Mouse (Mus musculus): Measurements from ENCODE around the gene Ttc27.
A peak's percentile ranks its signal among the peaks of the same experiment; 100 is the strongest.

Gene Ttc27

DNA sequence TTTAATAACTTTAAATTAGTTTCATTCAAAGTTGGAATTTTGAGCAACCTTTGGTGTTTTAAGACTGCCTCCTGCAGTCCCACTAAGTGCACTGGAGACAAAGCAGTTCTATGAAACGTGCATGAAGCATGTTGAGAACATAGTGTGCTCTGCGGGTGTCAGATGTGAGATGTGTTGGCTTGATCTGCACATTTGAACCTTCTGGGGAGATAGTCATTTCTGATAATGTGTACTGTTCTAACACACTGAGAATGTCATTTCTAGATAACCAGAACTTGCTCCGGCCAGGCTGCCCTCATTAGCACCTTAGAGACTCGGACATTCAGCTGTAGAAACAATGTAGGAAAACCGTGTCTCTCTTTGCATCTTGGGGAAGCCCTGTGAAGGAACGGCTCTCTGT lies 126.0 kb downstream of the Ttc27 start:
- no peak for DNase-seq

DNA sequence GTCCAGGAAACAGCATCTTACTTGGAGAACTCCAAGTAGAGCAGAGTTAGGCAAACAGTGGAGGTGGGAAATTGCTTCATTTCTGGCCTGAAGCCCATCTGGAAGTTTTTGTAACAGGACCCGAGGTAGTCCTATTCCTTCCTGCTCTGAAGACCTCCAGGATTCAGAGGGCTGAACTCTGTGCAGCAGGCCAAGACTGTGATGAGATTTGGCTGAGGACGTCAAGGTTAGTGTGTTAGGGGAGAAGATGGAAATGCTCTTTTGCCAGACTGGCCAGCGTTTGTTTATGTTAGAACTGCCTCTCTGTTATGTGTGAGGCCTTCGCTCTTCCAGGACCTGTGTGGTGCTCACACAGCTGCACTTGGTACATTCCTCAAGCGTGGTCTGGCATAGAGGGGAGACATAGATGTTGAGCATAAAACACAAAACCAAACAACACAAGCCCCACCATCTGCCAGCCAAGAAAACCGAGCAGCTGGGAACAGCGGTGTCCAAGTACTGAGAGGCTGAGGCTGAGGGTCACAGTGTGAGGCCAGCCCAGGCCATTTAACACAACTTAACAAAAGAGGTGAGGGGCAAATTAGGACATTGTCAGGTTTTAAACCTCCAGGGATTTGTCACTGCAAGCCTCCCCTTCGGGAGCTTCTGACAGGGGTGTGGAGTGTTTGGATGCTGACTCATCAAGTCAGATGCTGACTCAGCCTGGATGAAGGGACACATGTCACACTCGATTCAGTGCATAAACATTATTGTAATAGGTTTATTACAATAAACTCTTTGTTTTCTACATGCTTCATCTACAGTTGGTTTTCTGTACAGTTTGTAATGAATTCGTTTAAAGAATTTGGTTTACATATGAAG lies 128.7 kb downstream of the Ttc27 start:
- DNase-seq = peak; percentile 42 to 44

GRCm38 (mm10) chr17:74850216-74850615 lies 132.7 kb downstream of the Ttc27 start:
- peak in 1 of 2 experiments; percentile 27 for DNase-seq

GRCm38 (mm10) chr17:74859298-74859697 lies 141.8 kb downstream of the Ttc27 start:
- DNase-seq = no peak

GRCm38 (mm10) chr17:74860180-74860993 lies 142.9 kb downstream of the Ttc27 start:
- DNase-seq = no peak

DNA sequence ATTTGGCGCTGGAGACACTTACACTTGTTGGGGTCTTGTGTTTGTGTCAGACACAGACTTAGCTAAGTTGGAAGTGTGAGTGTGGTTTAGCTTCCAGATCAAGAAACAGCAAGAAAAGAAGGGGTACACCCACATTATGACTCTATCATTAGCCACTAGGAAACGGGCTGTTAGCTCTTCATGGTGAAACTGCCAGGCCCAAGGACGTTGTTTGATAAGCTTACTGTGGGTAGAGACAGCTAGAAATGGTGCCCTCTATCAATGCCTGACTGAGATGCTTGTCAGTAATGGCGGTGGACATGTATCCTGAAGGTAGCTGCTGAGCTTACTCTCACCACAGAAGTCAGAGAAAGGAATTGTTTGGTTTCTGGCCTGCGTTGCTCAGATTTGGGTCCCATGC lies 146.3 kb downstream of the Ttc27 start:
- DNase-seq = no peak

GRCm38 (mm10) chr17:74864790-74865548 lies 147.4 kb downstream of the Ttc27 start:
- DNase-seq = no peak

DNA sequence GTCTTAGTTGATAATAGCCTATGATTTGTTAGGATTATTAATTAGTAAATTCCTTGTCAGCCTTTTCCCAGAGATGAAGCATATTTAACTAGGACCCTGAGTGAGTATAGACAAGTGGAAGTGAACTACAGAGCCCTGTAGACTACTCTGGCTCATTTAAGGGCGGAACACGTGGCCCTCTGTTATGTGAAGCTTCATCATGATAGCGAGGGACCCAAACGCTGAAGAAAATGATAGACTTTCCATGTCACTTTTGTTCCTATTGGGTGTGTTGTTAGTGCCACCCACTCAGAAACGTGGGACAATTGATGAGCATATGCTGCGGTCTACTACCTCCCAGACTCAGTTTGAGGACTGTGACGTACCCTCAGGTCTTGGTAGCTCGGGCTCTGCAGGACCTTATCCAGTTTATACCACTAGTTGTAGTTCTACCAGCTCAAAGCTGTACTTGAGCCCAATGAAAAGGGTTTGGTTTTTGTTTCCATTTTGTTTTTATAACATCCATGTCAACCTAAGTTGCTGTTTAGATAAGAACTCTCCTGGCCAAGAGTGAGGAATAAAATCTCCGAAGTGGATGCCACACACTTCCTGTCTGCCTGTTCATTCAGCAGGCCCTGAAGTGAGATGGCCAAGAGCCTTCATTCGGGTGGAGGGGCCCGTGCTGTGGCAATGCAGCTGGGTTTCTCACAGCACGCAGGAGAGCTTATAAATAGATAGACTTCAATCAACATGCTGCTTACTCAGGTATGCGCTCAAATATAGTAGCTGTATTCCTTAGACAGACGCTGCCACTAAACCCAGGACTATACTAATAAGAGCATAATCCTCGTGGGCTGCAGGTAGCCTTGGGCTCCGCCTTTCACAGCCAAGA lies 148.4 kb downstream of the Ttc27 start:
- no peak for DNase-seq

- peak; percentile 83 to 88 for DNase-seq
These were observed 149.3 kb downstream of the Ttc27 start for GRCm38 (mm10) chr17:74866565-74867507.

DNA sequence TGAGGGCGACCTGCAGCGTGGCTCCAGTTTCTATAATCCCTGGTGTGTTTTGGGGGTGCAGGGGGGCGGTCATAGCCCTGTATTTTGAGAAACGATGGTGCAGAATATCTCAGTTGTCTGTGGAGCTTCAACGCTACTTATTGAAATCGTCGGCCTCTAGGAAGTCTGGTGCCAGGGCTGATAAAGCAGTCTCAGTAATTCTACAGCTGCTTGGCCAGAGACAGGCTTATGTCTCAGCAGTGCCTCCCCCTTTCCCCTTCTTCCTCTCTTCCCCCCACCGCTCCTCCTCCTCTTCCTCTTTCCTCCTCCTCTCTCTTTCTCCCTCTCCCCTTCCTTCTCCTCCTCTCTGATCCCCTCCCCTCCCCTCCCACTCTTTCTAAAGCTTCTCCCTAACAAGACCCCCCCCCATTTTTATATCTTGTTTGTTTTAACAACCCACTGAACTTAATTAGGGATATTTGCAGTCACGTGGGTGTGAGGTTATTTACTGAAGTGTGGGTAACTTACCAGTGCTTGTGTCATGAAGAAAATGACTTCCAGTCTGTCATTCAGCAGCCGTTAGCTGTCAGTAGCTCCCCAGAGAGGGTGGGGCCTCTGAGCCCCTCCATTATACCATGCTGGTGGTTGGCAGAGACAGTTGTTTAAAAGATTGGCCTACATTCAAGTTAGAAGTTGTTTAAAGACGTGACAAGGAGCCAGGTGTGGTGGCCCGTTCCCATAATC lies 150.8 kb downstream of the Ttc27 start:
- DNase-seq = no peak

DNA sequence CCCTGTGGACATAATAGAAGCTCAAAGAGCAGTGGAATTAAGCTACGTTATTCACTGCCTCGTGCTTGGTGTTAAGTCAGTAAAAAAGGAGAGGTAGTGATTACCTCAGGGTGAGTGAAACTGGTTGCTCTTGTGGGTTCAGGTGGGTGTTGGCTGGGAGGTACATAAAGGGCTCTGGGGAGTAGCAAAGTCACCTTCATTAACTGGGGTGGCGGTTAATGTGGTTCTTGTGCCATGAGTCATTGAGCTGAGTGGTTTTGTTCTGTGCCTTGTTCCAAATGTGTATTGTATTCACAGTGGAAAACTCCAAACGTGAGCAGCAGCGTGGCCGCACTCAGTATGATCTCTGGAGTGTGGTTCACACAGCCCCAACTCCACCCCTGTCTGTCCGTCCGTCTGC lies 152.0 kb downstream of the Ttc27 start:
- DNase-seq = no peak

GRCm38 (mm10) chr17:74870177-74871160 lies 152.9 kb downstream of the Ttc27 start:
- no peak for DNase-seq

DNA sequence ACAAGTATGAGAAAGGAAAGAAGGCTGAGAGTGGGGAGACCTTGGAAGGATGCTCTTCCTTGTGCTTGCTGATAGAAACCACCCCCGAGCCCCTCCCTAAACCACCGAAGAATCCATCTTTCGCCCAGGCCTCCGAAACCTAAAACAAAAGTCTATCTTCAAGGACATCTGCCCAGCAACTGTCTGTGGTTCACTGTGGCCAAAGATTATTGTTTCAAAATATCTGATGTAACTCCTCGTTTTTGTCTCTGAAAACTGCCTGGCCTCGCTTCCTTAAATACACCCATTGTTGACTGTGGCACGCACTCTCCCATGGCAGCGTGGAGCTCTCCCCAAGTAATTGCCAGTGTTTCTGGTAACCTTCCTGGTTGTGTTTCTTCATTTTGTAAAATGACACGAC lies 155.0 kb downstream of the Ttc27 start:
- DNase-seq = no peak

DNA sequence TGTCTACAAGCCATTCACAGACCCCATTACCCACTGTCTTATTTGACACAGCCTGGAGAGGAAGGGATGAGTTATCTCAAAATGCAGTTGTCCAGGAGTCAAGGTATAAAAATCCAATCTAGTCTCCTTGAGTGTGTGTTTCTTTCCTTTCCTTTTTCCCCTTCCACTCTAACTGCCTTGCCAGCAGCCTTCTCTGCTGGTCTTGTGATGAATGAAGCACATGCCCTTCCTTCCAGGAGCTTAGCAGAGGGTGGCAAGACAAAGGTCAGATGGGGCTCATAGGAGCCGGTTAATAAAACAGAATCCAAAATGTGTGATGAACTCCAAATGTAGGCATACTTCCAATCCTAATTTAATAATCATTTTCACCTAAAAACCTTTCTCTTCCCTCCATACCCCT lies 156.2 kb downstream of the Ttc27 start:
- peak in 1 of 2 experiments; percentile 37 for DNase-seq

- DNase-seq = peak; percentile 13 to 53
These were observed 158.2 kb downstream of the Ttc27 start for GRCm38 (mm10) chr17:74875740-74876139.

DNA sequence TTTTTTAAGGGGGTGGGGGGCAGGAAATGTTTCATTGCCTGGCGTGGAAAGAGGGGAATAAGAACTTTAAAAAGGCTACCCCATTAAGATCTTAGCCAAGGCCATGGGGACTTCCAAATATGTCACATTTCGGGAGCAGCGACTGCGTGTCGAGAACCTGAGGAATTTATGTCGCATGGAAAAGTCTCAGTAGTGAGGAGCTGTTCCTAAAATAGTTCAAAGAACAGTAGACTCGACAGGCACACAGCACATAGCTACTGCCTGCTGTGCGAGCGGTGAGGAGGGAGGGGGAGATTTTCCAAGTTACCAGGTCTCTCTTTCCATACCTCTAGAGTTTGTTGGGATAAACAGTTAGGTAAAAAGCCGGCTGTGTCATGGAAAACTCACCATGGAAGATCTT lies 159.4 kb downstream of the Ttc27 start:
- no peak for DNase-seq

DNA sequence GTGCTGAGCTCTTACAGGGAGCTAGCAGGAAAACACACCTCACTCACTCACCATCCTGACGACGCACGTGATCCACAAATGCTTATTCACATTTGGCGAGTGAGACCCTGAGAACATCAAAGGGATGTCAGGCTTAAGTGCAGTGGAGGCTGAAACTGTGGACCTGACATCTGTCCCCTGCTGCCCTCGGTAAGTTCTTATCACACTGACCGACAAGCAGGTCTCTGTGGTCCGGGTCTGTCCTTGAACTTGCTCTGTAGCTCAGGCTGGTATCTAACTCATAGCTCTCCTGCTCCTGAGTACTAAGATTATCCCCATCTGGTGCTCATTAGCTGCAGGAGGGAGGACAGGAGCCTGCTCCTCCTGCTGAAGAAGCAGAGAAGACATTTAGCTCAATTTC lies 162.2 kb downstream of the Ttc27 start:
- no peak for DNase-seq

- no peak for DNase-seq
These were observed 169.5 kb downstream of the Ttc27 start for GRCm38 (mm10) chr17:74887039-74887438.
